Mouse (Mus musculus) limb, embryonic 12.5 days (tissue): ENCODE measurements around the gene Entpd8. TPM values are rescaled to one million over a fixed set of nuclear protein-coding genes. Genes with fewer than 3 reads are reported as not detected.

Source experiments
- ATAC-seq: fragments of 200-750 bp; cut with Nextera tagmentation; 2 replicates; pipeline ENCODE4 v1.8.0; 2017; ENCODE audit warnings: low read depth, moderate TSS enrichment; ENCODE audit not compliant: insufficient number of reproducible peaks, insufficient read depth, low FRiP score, low TSS enrichment
- H3K27ac ChIP-seq: fragments of 300-500 bp; sonication (generic); 2 replicates; pipeline ENCODE4 v1.5.1; 2016; ENCODE audit warnings: mild to moderate bottlenecking, moderate library complexity
- H3K27me3 ChIP-seq: fragments of 300-500 bp; sonication (generic); 2 replicates; pipeline ENCODE4 v1.6.1; 2016; ENCODE audit warnings: mild to moderate bottlenecking, moderate library complexity
- H3K36me3 ChIP-seq: fragments of 300-500 bp; sonication (generic); 2 replicates; pipeline ENCODE4 v1.6.1; 2016; ENCODE audit warnings: mild to moderate bottlenecking, moderate library complexity
- H3K4me1 ChIP-seq: fragments of 300-500 bp; sonication (generic); replicated peaks from 2 replicates; pipeline ENCODE4 v1.6.1; 2016
- H3K4me2 ChIP-seq: fragments of 300-500 bp; sonication (generic); 2 replicates; pipeline ENCODE4 v1.6.1; 2016; ENCODE audit warnings: mild to moderate bottlenecking, moderate library complexity
- H3K4me3 ChIP-seq: fragments of 300-500 bp; sonication (generic); replicated peaks from 2 replicates; pipeline ENCODE4 v1.5.1; 2016; ENCODE audit warnings: mild to moderate bottlenecking
- H3K9ac ChIP-seq: fragments of 300-500 bp; sonication (generic); replicated peaks from 2 replicates; pipeline ENCODE4 v1.6.1; 2016; ENCODE audit warnings: mild to moderate bottlenecking, moderate library complexity
- H3K9me3 ChIP-seq: fragments of 300-500 bp; sonication (generic); 2 replicates; pipeline ENCODE4 v1.6.1; 2016; ENCODE audit warnings: mild to moderate bottlenecking, moderate library complexity
- WGBS: fragments of 180-500 bp; shearing (Covaris S2); methylation state at CpG from one replicate; pipeline ENCODE4 v1.1.7; 2016; 5-methylcytosine and 5-hydroxymethylcytosine counted together
- polyA plus RNA-seq: library from polyadenylated mRNA; unstranded; fragments of >200 nt; fragmentation: Nextera tagmentation; extraction: Ambion mirVana; gene quantifications from 2 replicates; pipeline ENCODE4 v1.2.1, GENCODE M21; 2016

Entpd8 gene
- polyA plus RNA-seq, 1 experiment from 2014 or later: not detected

GRCm38 (mm10) chr2:25095109-25095850 is 15.2 kb downstream of the Entpd8 start, which contains the start of gene Noxa1:
TSS of gene Noxa1 (minus strand) at chr2:25095149.
- 45% methylated on average over 28 of the region's 28 CpGs for WGBS
- no peak within 1 kb of the TSS for H3K4me3 ChIP-seq

DNA sequence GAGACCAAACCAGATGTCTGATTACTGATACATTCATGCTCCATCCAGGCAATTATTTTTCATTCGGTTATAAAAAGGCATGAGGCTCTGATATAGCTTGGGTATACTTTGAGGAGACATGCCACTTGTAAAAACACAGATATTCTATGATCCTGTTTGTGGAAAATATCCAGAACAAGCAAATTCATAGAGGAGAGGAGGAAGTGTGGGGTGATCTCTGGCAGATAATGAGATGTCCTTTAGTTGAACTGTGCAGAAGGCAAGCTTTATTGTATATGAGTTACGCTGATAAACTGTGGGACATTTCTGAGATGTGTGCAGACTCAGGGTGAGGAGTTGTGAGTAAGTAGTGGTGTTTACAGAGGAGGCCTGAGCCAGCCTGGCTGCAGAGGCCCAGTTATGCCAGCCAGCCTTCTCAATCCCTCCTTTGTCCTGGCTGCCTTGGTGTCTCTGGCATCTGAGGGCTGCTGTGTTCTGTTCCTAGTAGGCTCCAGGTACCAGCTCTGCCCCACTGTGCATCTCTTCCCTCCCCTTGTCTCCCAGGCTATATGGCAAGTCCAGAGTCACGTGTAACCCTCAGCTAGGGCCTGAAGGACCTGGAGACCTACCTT is 18.0 kb downstream of the Entpd8 start:
- Histone ChIP-seq H3K4me2 (no peak overlapping the region), H3K27ac (no peak overlapping the region), H3K36me3 (no peaks in the 10 kb centered on the region), H3K9me3 (no peaks in the 10 kb centered on the region), H3K4me1 (peaks cover 6% of the 10 kb centered on the region; the same call in 1 of the 2 replicates), H3K27me3 (peaks cover 33% of the 10 kb centered on the region), H3K9ac (no peak overlapping the region), H3K4me3 (no peak overlapping the region)
- ATAC-seq: no peak
- 69% methylated on average over 3 of the region's 3 CpGs for WGBS

More at GRCm38 (mm10) chr2:25095109-25095850, 15.2 kb downstream of the Entpd8 start, which contains the start of gene Noxa1:
- no peak within 1 kb of the TSS for H3K27ac ChIP-seq
- H3K9ac ChIP-seq: no peak within 1 kb of the TSS; the same call in 1 of the 2 replicates
- H3K27me3 ChIP-seq: peaks cover 48% of the 10 kb centered on the region
- H3K4me2 ChIP-seq: peak within 1 kb of the TSS; percentile 44
- no peaks in the 10 kb centered on the region for H3K36me3 ChIP-seq
- no peak for ATAC-seq
- no peaks in the 10 kb centered on the region for H3K9me3 ChIP-seq
- peaks cover 6% of the 10 kb centered on the region; the same call in 1 of the 2 replicates for H3K4me1 ChIP-seq

GRCm38 (mm10) chr2:25098956-25099355 is 18.9 kb downstream of the Entpd8 start:
- no peak overlapping the region; the same call in 1 of the 2 replicates for H3K9ac ChIP-seq
- no peak overlapping the region for H3K4me2 ChIP-seq
- no peak overlapping the region for H3K4me3 ChIP-seq
- H3K27me3 ChIP-seq: peaks cover 25% of the 10 kb centered on the region
- no peak for ATAC-seq
- H3K9me3 ChIP-seq: no peaks in the 10 kb centered on the region
- H3K4me1 ChIP-seq: peaks cover 6% of the 10 kb centered on the region; the same call in 1 of the 2 replicates
- 46% methylated on average over 5 of the region's 5 CpGs for WGBS
- no peaks in the 10 kb centered on the region for H3K36me3 ChIP-seq
- H3K27ac ChIP-seq: no peak overlapping the region

DNA sequence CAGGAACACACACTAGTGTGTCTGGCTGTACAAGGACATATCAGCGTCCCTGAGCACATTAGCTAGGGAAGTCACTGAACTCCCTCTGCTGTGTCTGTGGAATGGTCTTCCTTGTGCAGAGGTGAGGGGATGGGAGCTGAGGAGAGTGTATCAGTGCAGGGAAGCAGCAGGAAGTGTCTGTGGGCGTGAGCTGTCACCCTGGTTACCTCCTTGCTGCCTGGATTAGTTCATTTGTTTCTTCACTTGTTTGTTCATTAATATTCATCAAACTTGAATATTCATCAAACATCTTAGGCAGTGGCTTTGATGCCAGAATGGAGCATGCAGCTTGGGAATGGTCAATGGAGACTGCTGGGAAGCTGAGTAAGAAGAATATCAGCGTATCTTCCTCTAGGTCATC is 19.6 kb downstream of the Entpd8 start:
- no peak overlapping the region for H3K27ac ChIP-seq
- H3K27me3 ChIP-seq: peaks cover 17% of the 10 kb centered on the region
- WGBS: 69% methylated on average over 3 of the region's 3 CpGs
- no peaks in the 10 kb centered on the region for H3K36me3 ChIP-seq
- H3K9ac ChIP-seq: no peak overlapping the region
- no peaks in the 10 kb centered on the region for H3K9me3 ChIP-seq
- no peak overlapping the region for H3K4me2 ChIP-seq
- ATAC-seq: no peak
- peaks cover 5% of the 10 kb centered on the region; the same call in 1 of the 2 replicates for H3K4me1 ChIP-seq
- H3K4me3 ChIP-seq: no peak overlapping the region

- Histone ChIP-seq H3K4me1 (no peaks in the 10 kb centered on the region), H3K27ac (no peak overlapping the region), H3K4me2 (no peak overlapping the region), H3K9me3 (no peaks in the 10 kb centered on the region), H3K4me3 (no peak overlapping the region), H3K27me3 (no peaks in the 10 kb centered on the region), H3K36me3 (no peaks in the 10 kb centered on the region), H3K9ac (no peak overlapping the region)
- ATAC-seq: no peak
- 81% methylated on average over 2 of the region's 2 CpGs for WGBS
These were observed 24.0 kb downstream of the Entpd8 start for GRCm38 (mm10) chr2:25104122-25104521.

- Histone ChIP-seq H3K9me3 (no peaks in the 10 kb centered on the region), H3K4me3 (no peak overlapping the region), H3K27me3 (no peaks in the 10 kb centered on the region), H3K9ac (no peak overlapping the region), H3K27ac (no peak overlapping the region), H3K4me1 (no peaks in the 10 kb centered on the region), H3K36me3 (no peaks in the 10 kb centered on the region), H3K4me2 (no peak overlapping the region)
- 74% methylated on average over 3 of the region's 3 CpGs for WGBS
- no peak for ATAC-seq
These were observed 25.9 kb downstream of the Entpd8 start for GRCm38 (mm10) chr2:25106045-25106444.

GRCm38 (mm10) chr2:25109487-25109886 is 29.4 kb downstream of the Entpd8 start:
- H3K4me3 ChIP-seq: no peak overlapping the region
- ATAC-seq: no peak
- no peaks in the 10 kb centered on the region for H3K4me1 ChIP-seq
- H3K4me2 ChIP-seq: no peak overlapping the region
- no peaks in the 10 kb centered on the region for H3K36me3 ChIP-seq
- H3K9me3 ChIP-seq: no peaks in the 10 kb centered on the region
- H3K9ac ChIP-seq: no peak overlapping the region
- H3K27ac ChIP-seq: no peak overlapping the region
- H3K27me3 ChIP-seq: no peaks in the 10 kb centered on the region

GRCm38 (mm10) chr2:25110505-25111183 is 30.5 kb downstream of the Entpd8 start:
- Histone ChIP-seq H3K27me3 (no peaks in the 10 kb centered on the region), H3K9ac (no peak overlapping the region), H3K9me3 (no peaks in the 10 kb centered on the region), H3K4me1 (no peaks in the 10 kb centered on the region), H3K4me2 (no peak overlapping the region), H3K27ac (peak overlapping the region; percentile 60), H3K36me3 (no peaks in the 10 kb centered on the region), H3K4me3 (no peak overlapping the region)
- ATAC-seq: no peak

- Histone ChIP-seq H3K4me2 (no peak overlapping the region), H3K36me3 (no peaks in the 10 kb centered on the region), H3K4me3 (no peak overlapping the region), H3K9me3 (no peaks in the 10 kb centered on the region), H3K4me1 (no peaks in the 10 kb centered on the region), H3K9ac (no peak overlapping the region), H3K27me3 (no peaks in the 10 kb centered on the region), H3K27ac (peak overlapping the region; percentile 60)
- 78% methylated on average over 9 of the region's 9 CpGs for WGBS
- no peak for ATAC-seq
These were observed 31.2 kb downstream of the Entpd8 start for GRCm38 (mm10) chr2:25111184-25111791.

- ATAC-seq: no peak
- no peaks in the 10 kb centered on the region for H3K27me3 ChIP-seq
- no peak overlapping the region for H3K27ac ChIP-seq
- no peaks in the 10 kb centered on the region for H3K9me3 ChIP-seq
- WGBS: 85% methylated on average over 2 of the region's 2 CpGs
- no peak overlapping the region for H3K4me3 ChIP-seq
- no peak overlapping the region for H3K9ac ChIP-seq
- no peaks in the 10 kb centered on the region for H3K36me3 ChIP-seq
- no peak overlapping the region for H3K4me2 ChIP-seq
- no peaks in the 10 kb centered on the region for H3K4me1 ChIP-seq
These were observed 34.2 kb downstream of the Entpd8 start for GRCm38 (mm10) chr2:25114308-25114707.

GRCm38 (mm10) chr2:25115442-25115841 is 35.3 kb downstream of the Entpd8 start:
- H3K4me2 ChIP-seq: no peak overlapping the region
- H3K27me3 ChIP-seq: no peaks in the 10 kb centered on the region
- H3K9me3 ChIP-seq: no peaks in the 10 kb centered on the region
- no peaks in the 10 kb centered on the region for H3K4me1 ChIP-seq
- H3K27ac ChIP-seq: no peak overlapping the region
- no peak for ATAC-seq
- WGBS: 45% methylated on average over 2 of the region's 2 CpGs
- H3K36me3 ChIP-seq: no peaks in the 10 kb centered on the region
- no peak overlapping the region for H3K4me3 ChIP-seq
- H3K9ac ChIP-seq: no peak overlapping the region
